Mouse (Mus musculus) testis, adult 2 months (tissue): ENCODE data around the gene Usp21. TPM values are rescaled to one million over a fixed set of nuclear protein-coding genes. Genes with fewer than 3 reads are reported as not detected.

Experiments used
- H3K27ac ChIP-seq: fragments of 200-500 bp; 2 replicates; pipeline ENCODE4 v1.5.1; 2012; ENCODE audit warnings: low read depth, low read length; ENCODE audit not compliant: control insufficient read depth, insufficient read depth
- H3K27me3 ChIP-seq: fragments of 200-500 bp; 2 replicates; pipeline ENCODE4 v1.6.1; 2012; ENCODE audit warnings: mild to moderate bottlenecking, low read length, moderate library complexity; ENCODE audit not compliant: control insufficient read depth, insufficient read depth
- H3K36me3 ChIP-seq: fragments of 200-500 bp; 2 replicates; pipeline ENCODE4 v1.6.1; 2012; ENCODE audit warnings: mild to moderate bottlenecking, low read length; ENCODE audit not compliant: control insufficient read depth, insufficient read depth
- H3K4me1 ChIP-seq: fragments of 200-500 bp; 2 replicates; pipeline ENCODE4 v1.6.1; 2012; ENCODE audit warnings: low read length; ENCODE audit not compliant: control insufficient read depth, insufficient read depth
- H3K4me3 ChIP-seq: fragments of 200-500 bp; 2 replicates; pipeline ENCODE4 v1.5.1; 2012; ENCODE audit warnings: low read depth, mild to moderate bottlenecking, low read length, moderate library complexity, mixed read lengths; ENCODE audit not compliant: control insufficient read depth
- CTCF ChIP-seq: fragments of 200-500 bp; IDR thresholded peaks from 2 replicates; pipeline ENCODE4 v1.5.1; 2012; ENCODE audit warnings: low read depth, mild to moderate bottlenecking, inconsistent platforms, low read length, moderate library complexity; ENCODE audit not compliant: control insufficient read depth, insufficient read depth, insufficient replicate concordance
- POLR2A ChIP-seq: fragments of 200-500 bp; IDR thresholded peaks from 2 replicates; pipeline ENCODE4 v1.6.1; 2012; ENCODE audit warnings: low read depth, mild to moderate bottlenecking, inconsistent platforms, low read length, moderate library complexity; ENCODE audit not compliant: control insufficient read depth
- polyA plus RNA-seq: library from polyadenylated mRNA; depleted of rRNA; stranded (reverse); fragments of >200 nt; gene quantifications from 2 replicates; pipeline ENCODE4 v1.2.3, GENCODE M21; 2012

Gene Usp21
- polyA plus RNA-seq, 1 experiment, result 38.7 TPM

- Histone ChIP-seq H3K27me3 (no peaks in the 10 kb centered on the region), H3K4me3 (peak within 1 kb of the TSS; percentile 100), H3K27ac (peak within 1 kb of the TSS; percentile 98), H3K36me3 (no peaks in the 10 kb centered on the region), H3K4me1 (no peaks in the 10 kb centered on the region)
- TF ChIP-seq POLR2A, result peak; percentile 68
- TF ChIP-seq CTCF, result no peak
Observed at GRCm38 (mm10) chr1:171294298-171295062, 6.7 kb upstream of the Usp21 start, which contains the start of gene Ufc1. TSS of gene Ufc1 (minus strand) at chr1:171295024.

GRCm38 (mm10) chr1:171293906-171294297, 6.1 kb upstream of the Usp21 start:
- TF ChIP-seq CTCF (no peak), POLR2A (no peak)
- Histone ChIP-seq H3K27me3 (no peaks in the 10 kb centered on the region), H3K4me1 (no peaks in the 10 kb centered on the region), H3K27ac (peak overlapping the region; percentile 98), H3K36me3 (no peaks in the 10 kb centered on the region), H3K4me3 (peak overlapping the region; percentile 100)

- H3K36me3 ChIP-seq, result no peaks in the 10 kb centered on the region
- no peaks in the 10 kb centered on the region for H3K27me3 ChIP-seq
- TF ChIP-seq POLR2A (no peak), CTCF (no peak)
- H3K4me1 ChIP-seq, result no peaks in the 10 kb centered on the region; the same call in 1 of the 2 replicates
- H3K4me3 ChIP-seq, result no peak overlapping the region
- H3K27ac ChIP-seq, result no peak overlapping the region
Observed at GRCm38 (mm10) chr1:171293351-171293750, 5.6 kb upstream of the Usp21 start.

GRCm38 (mm10) chr1:171288328-171288727, 537 bp upstream of the Usp21 start:
- TF ChIP-seq CTCF, result no peak
- TF ChIP-seq POLR2A, result no peak
- Histone ChIP-seq H3K36me3 (no peaks in the 10 kb centered on the region), H3K4me1 (peaks cover 19% of the 10 kb centered on the region), H3K27ac (peak overlapping the region; percentile 62), H3K27me3 (no peaks in the 10 kb centered on the region), H3K4me3 (peak overlapping the region; percentile 79; the same call in 1 of the 2 replicates)

- no peaks in the 10 kb centered on the region for H3K36me3 ChIP-seq
- H3K4me1 ChIP-seq, result peaks cover 20% of the 10 kb centered on the region
Observed at GRCm38 (mm10) chr1:171286517-171286916, 1.3 kb downstream of the Usp21 start.

GRCm38 (mm10) chr1:171285096-171285892, 2.5 kb downstream of the Usp21 start:
- TF ChIP-seq POLR2A (no peak; the same call in 1 of the 2 replicates), CTCF (no peak)
- Histone ChIP-seq H3K4me3 (peak overlapping the region; percentile 44), H3K4me1 (peaks cover 28% of the 10 kb centered on the region), H3K36me3 (no peaks in the 10 kb centered on the region), H3K27ac (0 out of 2 replicates have a peak overlapping the region, but pooled peaks have one; percentile 2), H3K27me3 (no peaks in the 10 kb centered on the region)

More at GRCm38 (mm10) chr1:171286517-171286916, 1.3 kb downstream of the Usp21 start:
- Histone ChIP-seq H3K27me3 (no peaks in the 10 kb centered on the region), H3K27ac (no peak overlapping the region), H3K4me3 (peak overlapping the region; percentile 42)
- TF ChIP-seq CTCF (no peak), POLR2A (no peak)

- no peak overlapping the region for H3K27ac ChIP-seq
- no peaks in the 10 kb centered on the region for H3K27me3 ChIP-seq
- H3K4me1 ChIP-seq, result peaks cover 35% of the 10 kb centered on the region
- peak overlapping the region; percentile 44 for H3K4me3 ChIP-seq
- no peaks in the 10 kb centered on the region for H3K36me3 ChIP-seq
- TF ChIP-seq POLR2A (no peak), CTCF (no peak)
Observed at GRCm38 (mm10) chr1:171284491-171284890, 3.3 kb downstream of the Usp21 start.
